Mouse (Mus musculus): ENCODE measurements around the gene Ifi211.
"Not testable (repeated sequence)": the region's sequence is repeated elsewhere in the genome, so short reads cannot be mapped to it uniquely, and the experiment has no call there.

Ifi211 gene

DNA sequence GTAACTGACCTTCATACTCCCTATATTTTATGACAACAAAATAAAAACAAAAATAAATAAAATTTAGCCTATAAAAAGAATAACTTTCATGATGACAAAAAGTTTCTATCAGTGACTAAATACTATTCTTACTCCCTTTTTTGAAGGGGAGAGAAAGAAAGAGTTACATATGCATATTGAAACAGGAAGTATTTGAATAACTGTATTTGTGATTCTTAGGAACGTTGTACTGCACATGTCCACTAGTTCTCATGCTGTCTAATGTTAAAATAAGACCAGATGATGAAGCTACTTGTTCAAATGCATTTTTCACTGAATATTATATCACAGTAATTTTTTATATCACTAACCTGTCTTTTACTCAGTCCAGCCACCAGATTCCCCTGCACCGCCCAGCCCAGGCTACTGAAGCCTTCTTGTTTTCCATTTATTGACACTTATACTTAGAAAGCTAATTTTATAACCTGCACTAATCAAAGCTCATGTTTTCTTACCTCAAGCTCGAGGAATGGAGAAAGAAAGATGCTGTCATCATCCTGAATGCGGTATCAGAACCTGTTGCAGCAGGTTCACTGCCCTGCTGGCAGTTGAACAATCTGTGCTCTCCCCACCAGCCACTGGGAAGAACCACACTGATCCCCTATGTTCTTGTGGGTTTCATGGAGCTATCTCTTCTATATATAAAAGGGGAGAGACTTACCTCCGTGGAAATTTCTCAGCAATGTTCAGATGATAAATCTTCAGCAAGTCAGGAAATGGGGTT is 33.4 kb downstream of the Ifi211 start:
- DNase-seq (ENCODE audit: low spot score in 2 of 2) = not testable (repeated sequence)

DNA sequence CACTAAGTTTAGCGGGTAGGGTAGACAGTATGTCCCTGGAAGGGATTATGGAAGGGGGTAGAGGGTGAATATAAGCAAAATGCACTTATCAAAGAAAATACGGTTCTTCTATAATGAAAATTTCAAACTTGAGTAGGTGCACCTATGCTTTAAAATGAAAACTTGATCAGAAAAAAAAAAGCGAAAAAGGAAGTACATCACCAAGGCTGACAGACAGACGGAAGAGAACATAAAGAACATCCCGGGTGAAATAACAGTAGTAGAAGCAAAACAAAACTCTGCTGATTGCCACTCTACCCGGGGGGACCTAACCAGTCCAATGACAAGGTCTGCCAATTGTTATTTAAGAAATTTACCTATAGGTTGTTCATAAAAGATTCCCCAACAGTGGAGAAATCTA is 34.6 kb downstream of the Ifi211 start:
- not testable (repeated sequence) for DNase-seq (ENCODE audit: low spot score in 2 of 2)

DNA sequence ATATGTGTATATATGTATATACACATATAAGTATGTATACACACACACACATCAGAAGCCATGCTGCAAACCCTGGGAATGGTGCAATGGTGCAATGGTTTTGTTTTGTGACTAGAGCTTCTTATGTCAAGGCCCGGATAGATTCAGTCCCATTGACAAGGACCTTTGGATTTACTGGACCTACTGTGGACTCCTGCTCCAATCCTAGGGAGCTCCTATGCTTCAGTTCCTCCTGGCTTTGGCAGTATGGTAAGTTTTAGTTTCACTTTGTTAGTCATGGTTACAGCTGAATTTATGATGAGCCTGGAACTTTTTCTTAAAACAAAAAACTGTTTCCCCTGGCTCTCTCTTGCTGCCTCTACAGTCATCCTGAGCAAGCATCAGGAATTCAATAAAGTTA is 35.7 kb downstream of the Ifi211 start:
- not testable (repeated sequence) for DNase-seq (ENCODE audit: low spot score in 2 of 2)

DNA sequence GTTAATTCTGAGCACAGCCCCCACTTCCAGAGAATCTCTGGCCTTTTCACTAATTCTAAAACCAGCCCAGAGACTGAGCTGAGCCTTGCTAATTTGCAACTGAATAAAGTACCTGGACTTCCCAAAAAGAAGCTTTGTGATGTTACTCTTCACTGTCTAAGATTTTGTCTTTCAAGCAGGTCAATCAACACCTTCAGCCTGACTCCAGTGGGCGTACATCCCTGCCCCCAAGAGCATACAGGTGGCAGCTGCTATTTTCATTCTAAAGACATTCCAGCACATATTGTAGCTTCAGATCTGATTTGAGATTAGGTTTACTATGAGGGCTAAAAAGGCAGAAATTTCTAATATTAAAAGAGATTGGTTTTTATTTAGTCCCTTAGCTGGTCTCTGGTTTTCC is 44.3 kb downstream of the Ifi211 start:
- DNase-seq (ENCODE audit: low spot score in 2 of 2) = not testable (repeated sequence)

DNA sequence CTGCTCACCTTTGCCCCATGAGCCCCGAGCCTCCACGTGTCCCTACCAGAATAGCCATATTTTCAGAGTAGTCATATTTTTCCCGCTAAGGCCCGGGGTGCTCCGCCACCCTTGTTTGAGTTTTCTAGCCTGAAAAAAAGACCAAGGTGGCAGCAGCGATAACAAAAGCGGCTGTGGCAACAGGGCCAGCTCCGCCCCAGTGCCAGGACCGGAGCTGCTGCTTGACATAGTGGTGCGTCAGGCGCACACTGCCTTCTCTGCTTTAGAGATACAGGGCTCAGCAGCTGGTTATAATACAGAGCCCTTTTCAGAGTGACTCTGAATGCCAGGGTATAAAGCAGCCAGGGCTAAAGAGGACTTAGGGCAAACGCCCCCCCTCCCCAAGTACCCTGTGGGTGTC is 46.3 kb downstream of the Ifi211 start:
- no peak for DNase-seq (ENCODE audit: low spot score in 2 of 2)

DNA sequence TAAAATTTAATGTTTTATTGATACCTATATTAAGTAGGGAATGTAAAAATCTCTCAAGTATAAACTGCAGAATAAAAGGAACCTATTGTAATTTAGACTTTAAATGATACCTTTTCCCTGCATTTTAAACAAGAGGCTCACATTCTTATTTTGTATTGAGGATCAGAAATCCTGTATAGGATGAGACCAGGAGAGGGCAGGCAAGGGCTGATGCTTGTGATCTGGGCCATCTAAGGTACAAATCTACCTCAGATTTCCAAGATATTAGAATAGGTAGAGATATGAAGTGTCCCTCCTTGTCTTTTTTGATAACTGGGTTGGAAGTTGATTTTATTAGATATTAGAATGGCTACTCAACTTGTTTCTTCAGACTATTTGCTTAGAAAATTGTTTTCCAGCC is 59.1 kb downstream of the Ifi211 start:
- peak in 1 of 2 experiments; percentile 48 for DNase-seq (ENCODE audit: low spot score in 2 of 2)

DNA sequence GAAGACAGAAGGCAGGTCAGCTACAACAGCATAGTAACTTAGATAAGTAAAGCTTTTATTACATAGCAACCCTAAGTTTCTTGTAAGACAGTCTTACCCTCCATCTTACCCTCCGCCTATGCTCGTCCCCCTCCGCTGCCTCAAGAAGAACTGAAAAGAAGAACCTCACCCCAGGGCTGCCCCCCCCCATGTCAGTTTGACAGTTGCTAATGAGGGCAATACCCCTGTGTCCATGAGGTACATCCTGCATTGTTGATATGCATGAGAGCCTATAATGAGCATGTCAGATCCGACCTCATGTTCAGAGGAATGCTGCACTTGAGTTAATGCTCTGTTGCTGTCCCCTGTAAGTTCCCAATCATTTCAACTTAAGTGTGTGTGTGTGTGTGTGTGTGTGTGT is 60.0 kb downstream of the Ifi211 start:
- peak in 1 of 2 experiments; percentile 75 for DNase-seq (ENCODE audit: low spot score in 2 of 2)

Measured in spleen, postnatal 10 days (tissue).